Mouse (Mus musculus): ENCODE measurements around the gene Wdr48.

DNA sequence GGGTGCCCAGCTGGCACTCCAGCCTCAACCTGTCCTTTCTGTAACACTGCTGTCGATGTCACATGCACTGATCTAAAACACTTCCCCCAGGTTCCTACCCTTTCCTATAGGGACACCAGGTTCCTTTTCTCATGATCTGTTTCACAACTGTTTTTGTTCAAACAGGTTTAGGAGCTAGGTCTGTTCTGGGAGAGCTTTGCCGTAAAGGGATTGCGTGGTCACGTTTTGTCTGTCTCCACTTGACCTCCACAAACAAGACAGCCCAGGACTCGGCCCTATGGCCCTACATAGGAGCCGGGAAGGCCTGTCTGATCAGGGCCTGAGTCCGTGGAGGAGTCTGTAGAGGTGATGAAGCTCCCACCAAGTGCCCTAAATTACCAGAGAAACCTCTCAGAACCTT, 75.1 kb downstream of the Wdr48 start:
- TF ChIP-seq POLR2A (IDR thresholded peaks at IDR 0.05; ENCODE audit: insufficient read depth, low read length): no peak
- TF ChIP-seq CTCF (IDR thresholded peaks at IDR 0.05; ENCODE audit: low read depth, low read length): no peak

Measured in ES-Bruce4 (cell line).